Mouse (Mus musculus) left cerebral cortex, adult 11 months (tissue): ENCODE measurements around the gene Grb7.

Experiments
- DNase-seq: peaks from one replicate; pipeline ENCODE4 v3.0.0; 2022; ENCODE audit warnings: low spot score

Grb7 gene

DNA sequence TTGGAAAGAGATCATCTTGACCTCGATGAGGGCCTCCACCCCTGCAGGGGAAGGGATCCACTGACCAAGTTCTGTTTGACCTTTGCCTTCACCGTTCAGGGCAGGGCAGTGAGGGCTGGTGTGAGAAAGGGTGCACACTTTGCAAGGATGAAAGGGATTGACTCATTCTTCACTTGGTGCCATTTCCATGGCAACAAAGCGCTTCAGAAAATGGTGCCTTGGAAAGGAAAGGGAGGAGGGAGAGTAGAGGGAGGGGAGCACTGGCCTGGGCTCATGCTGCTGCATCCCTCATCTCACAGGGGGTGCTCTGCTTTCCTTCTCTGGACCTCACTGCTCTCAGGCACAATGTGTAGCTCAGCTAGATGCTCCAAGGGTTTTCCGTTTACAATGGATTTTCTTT is 26.5 kb downstream of the Grb7 start:
- DNase-seq = no peak

DNA sequence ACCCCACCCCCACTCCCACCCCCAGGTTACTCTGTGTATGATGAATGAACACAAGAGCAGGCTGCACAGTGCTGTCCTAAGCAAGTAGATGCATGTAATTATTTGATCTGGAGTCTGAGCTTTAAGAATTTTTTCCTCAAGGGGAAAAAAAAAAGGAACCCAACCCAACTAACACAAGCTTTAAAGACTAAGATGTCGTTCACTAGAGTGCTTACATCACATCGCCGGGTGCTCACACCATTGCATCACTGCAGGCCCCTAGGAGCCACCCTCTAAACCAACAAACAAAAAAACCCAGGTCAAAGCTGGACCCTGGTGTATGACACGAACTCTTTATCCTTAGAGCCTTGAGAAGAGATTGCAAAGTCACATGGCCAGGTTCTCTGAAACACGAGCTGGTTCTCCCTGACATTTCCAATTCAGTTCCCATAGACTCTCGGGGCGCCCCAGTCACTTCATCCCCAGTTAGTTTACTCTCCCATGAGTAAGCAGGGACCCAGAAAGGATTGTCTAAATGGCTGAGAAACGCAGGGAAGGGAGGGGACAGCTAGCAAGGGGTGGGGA is 27.8 kb downstream of the Grb7 start:
- DNase-seq = no peak

DNA sequence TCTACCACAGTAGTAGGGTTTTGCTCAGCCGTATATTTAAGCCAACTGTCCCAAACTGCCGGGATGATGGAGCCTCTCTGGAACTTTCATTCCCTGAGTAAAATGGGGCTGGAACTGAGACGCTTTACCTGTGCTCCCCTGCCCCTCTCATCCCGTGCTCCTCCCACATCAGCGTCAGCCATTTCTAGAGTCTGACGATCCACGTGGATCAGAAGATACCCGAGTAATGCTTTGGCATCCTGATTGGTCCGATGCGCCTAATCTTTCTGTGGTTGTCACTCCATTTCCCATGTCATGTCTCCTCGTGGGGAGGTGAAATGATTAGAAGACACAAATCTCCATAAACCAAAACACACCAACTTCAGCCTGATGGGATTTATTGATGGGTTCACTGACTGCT is 28.8 kb downstream of the Grb7 start:
- no peak for DNase-seq

DNA sequence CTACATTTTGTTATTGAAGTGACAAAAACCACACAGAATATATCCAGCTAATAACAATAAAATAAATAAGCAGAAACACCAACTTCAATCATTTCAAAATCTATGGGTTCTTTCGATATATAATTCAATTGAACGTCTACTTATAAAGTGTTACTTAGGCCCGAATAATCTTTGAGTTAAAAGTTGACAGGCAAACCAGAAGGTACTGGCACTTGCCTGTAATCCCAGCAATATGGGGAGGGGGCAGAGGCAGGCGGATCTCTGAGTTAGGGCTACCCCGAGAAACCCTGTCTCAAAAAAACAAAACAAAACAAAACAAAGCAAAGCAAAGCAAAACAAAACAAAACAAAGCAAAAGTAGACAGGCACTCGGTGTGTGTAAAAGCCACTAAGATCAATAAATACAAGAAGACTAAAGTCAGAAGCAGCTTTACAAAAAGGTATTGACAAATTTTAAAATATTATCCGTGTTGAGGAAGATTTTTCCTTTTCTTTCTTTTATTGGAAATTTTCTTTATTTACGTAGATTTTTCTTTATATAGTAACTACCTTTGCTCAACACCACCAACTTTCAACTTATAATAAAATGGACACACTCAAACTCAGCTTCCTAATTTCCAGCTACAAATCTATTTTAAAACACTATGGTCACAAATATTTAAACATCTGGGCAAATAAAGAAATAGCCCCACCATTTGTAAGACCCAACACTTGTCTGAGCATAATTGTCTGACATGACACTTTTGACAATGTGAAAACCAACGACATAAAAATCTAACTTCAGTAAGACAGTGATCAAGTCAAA is 29.6 kb downstream of the Grb7 start:
- no peak for DNase-seq

DNA sequence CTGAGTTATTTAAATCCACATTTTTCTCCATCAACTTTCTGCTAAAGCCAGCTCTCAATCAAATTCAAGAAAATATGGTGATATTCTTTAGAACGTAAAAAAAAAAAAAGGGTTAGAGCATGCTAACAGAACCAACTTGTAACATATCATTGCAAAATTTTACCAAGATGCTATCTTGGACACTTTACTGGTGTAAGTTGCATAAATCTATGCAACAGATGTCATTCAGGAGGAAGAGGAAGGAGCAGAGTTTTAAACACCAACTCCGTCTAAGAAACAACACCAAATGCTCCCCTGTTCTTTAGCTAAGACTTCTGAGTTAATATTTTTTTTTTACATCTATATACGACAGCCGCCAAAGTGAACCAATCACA is 30.2 kb downstream of the Grb7 start:
- DNase-seq = no peak

GRCm38 (mm10) chr11:98477011-98477701 is 31.0 kb downstream of the Grb7 start:
- DNase-seq = no peak

- no peak for DNase-seq
Measured at GRCm38 (mm10) chr11:98479026-98479939, 33.1 kb downstream of the Grb7 start.

DNA sequence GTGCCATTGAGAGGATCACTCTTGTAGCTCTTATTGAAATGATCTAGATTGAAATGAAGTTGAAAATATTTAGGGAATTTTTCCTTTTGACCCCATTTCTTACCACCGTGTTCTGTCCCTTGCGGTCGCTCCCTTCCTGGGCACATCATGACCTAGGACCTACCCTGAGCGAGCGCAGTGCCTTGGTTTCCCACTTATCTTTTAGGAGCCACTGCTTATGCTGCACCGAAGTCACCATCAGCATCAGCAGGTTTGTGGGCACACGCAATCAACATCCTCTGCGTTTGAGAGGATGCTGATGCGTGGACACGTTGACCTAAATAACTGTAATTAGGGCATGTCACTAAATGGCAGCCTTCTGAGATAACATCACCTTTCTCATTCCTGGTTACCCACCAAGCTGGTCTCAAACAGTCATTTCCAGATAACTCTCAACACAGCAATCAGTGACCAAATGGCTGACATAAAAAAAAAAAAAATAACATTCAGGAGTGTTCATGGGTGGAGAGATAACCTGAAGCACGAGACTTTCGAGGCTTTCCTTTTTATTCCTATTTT is 33.8 kb downstream of the Grb7 start:
- DNase-seq = no peak

DNA sequence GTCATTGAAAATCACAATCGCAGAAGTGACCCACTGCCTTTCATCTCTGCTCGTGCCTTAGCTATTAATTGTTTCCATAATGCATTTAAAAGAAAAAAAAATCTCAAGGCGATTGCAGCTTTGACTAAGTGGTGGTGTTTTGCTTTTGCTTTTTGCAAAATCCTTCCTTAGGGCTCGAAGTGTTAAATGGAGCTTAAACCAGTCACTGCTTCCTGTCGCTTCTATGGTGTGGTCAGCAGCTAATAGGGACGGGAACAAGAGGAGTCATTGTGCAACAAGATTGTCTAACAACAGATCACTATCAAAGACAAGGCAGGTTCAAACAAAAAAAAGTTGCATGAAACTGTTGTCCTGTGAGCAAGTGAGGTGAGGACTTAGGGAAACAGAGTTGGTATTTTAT is 35.0 kb downstream of the Grb7 start:
- DNase-seq = no peak

- DNase-seq = no peak
Measured at GRCm38 (mm10) chr11:98482067-98482466, 35.9 kb downstream of the Grb7 start.

- DNase-seq = no peak
Measured at GRCm38 (mm10) chr11:98485749-98486148, 39.6 kb downstream of the Grb7 start.

- no peak for DNase-seq
Measured at GRCm38 (mm10) chr11:98487526-98488040, 41.4 kb downstream of the Grb7 start.

- DNase-seq = no peak
Measured at GRCm38 (mm10) chr11:98488540-98489234, 42.5 kb downstream of the Grb7 start.

DNA sequence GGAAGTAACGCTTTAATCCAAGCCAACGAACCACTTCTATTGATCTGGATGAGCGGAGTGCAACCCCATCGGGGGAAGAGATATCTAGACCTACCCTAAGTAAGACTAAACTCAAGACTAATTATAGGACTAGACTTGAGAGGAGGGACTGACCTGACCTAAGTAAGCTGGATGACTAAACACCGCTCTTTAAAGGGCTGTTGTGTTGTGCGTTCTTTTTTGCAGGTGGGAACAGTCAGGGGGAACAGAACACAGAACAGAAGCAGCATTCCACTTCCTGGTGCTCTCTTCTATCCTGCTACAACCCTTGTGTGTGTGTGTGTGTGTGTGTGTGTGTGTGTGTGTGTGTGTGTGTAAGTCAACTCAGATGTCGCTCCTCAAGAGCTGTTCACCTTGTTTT is 45.4 kb downstream of the Grb7 start:
- DNase-seq = no peak

GRCm38 (mm10) chr11:98492959-98493358 is 46.8 kb downstream of the Grb7 start:
- DNase-seq = no peak

DNA sequence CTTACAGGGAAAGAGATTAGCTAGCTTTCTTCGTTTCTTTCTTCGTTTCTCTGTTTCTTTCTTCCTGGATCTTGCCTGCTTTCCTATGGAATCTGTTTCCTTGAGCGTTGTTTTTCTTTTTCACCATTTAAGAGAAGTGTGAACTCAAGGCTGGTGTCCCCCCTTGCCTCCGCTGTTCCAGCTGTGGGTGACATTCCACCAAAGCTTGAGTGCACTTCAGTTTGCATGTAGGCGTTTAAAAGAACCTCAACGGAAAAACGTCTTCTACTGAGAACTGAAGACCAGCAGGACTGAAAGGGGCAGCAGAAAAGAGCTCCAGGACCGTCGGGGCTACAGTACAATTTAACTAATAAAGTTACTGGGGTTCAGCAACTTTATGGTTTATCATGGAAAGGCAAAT is 47.2 kb downstream of the Grb7 start:
- DNase-seq = no peak

DNA sequence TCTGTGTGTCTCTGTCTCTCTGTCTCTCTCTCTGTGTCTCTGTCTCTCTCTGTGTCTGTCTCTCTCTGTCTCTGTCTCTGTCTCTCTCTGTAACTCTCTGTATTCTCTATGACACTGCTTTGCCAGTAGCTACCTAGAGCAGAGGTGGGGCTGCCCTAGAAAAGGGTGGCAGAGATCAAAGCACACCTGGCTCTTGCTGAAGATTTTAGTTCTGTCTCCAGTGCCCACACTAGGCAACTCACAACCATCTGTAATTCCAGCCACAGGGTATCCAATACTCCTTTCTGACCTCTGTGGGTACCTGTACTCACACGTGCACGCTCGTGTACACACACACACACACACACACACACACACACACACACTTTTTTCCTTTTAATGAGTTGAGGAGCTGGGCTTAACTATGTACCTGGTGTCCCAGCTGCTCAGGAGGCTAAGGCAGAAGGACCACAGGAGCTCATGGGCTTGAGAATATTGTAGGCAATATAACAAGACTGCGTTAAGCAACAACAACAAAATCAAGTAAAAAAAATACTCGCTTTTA is 49.1 kb downstream of the Grb7 start:
- no peak for DNase-seq

GRCm38 (mm10) chr11:98497388-98498288 is 51.4 kb downstream of the Grb7 start:
- DNase-seq = no peak

- DNase-seq = no peak
Measured at GRCm38 (mm10) chr11:98504926-98505325, 58.7 kb downstream of the Grb7 start.
